Mouse (Mus musculus): ENCODE data around the gene Wdr76.

- no peak for TF ChIP-seq POLR2A (IDR thresholded peaks at IDR 0.05; ENCODE audit: borderline replicate concordance, extremely low read depth, insufficient read depth, insufficient read length, poor library complexity, severe bottlenecking)
- TF ChIP-seq CTCF (IDR thresholded peaks at IDR 0.05; ENCODE audit: borderline replicate concordance, extremely low read depth, insufficient read depth, insufficient read length) = no peak
Observed at GRCm38 (mm10) chr2:121509584-121509983, 3.1 kb downstream of the Wdr76 start.

Measured in brain, embryonic 14.5 days (tissue).